Mouse (Mus musculus): ENCODE measurements at regions not wholly inside any gene's neighbourhood (a gene's known extent, or its start where the extent isn't known, plus 50 kb on each side); places are given as distances from the start of the nearest gene placed in this dataset.

- no peaks in the 10 kb centered on the region for H3K79me2 ChIP-seq (ENCODE audit: control insufficient read depth, insufficient read depth, low read length, poor library complexity)
- no peaks in the 10 kb centered on the region for H3K27me3 ChIP-seq (ENCODE audit: control insufficient read depth in 1 of 2, insufficient read depth in 2 of 2, low read length in 2 of 2)
- no peak for DNase-seq (ENCODE audit: low read depth, low spot score)
- no peak overlapping the region for H3K4me3 ChIP-seq (ENCODE audit: control insufficient read depth in 1 of 2, insufficient read depth in 1 of 2, low read depth in 2 of 2, low read length in 2 of 2)
- H3K4me1 ChIP-seq (ENCODE audit: control insufficient read depth in 1 of 2, insufficient read depth in 2 of 2, low read length in 2 of 2) = no peaks in the 10 kb centered on the region
- H3K9me3 ChIP-seq (replicated peaks; ENCODE audit: insufficient read depth, low read length) = no peaks in the 10 kb centered on the region
- H3K36me3 ChIP-seq (ENCODE audit: control insufficient read depth in 1 of 2, insufficient read depth in 2 of 2, low read length in 2 of 2) = no peaks in the 10 kb centered on the region
- H3K9ac ChIP-seq (ENCODE audit: control insufficient read depth, low read depth, low read length, poor library complexity, severe bottlenecking) = no peak overlapping the region
- TF ChIP-seq BHLHE40 (IDR thresholded peaks at IDR 0.05; ENCODE audit: borderline replicate concordance, low read depth, low read length) = no peak
- TF ChIP-seq ZNF384 (IDR thresholded peaks at IDR 0.05; ENCODE audit: low read depth, low read length) = 0 out of 2 replicates have a peak, but pooled peaks have one; percentile 14
- H3K27ac ChIP-seq (ENCODE audit: control insufficient read depth, low read depth, low read length) = no peak overlapping the region
These were observed 619.1 kb upstream of the Zeb2 start for GRCm38 (mm10) chr2:45736278-45736677.

- no peaks in the 10 kb centered on the region for H3K9me3 ChIP-seq (replicated peaks; ENCODE audit: insufficient read depth, low read length)
- no peak overlapping the region for H3K27ac ChIP-seq (ENCODE audit: control insufficient read depth, low read depth, low read length)
- no peaks in the 10 kb centered on the region for H3K27me3 ChIP-seq (ENCODE audit: control insufficient read depth in 1 of 2, insufficient read depth in 2 of 2, low read length in 2 of 2)
- H3K36me3 ChIP-seq (ENCODE audit: control insufficient read depth in 1 of 2, insufficient read depth in 2 of 2, low read length in 2 of 2) = no peaks in the 10 kb centered on the region
- no peaks in the 10 kb centered on the region for H3K79me2 ChIP-seq (ENCODE audit: control insufficient read depth, insufficient read depth, low read length, poor library complexity)
- DNase-seq (ENCODE audit: low read depth, low spot score) = no peak
- H3K4me1 ChIP-seq (ENCODE audit: control insufficient read depth in 1 of 2, insufficient read depth in 2 of 2, low read length in 2 of 2) = no peaks in the 10 kb centered on the region
- no peak for TF ChIP-seq UBTF (IDR thresholded peaks at IDR 0.05; ENCODE audit: borderline replicate concordance, insufficient read depth, low read depth, low read length)
- TF ChIP-seq ELF1 (IDR thresholded peaks at IDR 0.05; ENCODE audit: low read depth, low read length) = no peak
- TF ChIP-seq POLR2AphosphoS2 (IDR thresholded peaks at IDR 0.05; ENCODE audit: low read length) = no peak
- no peak for TF ChIP-seq TBP (IDR thresholded peaks at IDR 0.05; ENCODE audit: low read depth, low read length)
- no peak for TF ChIP-seq NRF1 (IDR thresholded peaks at IDR 0.05; ENCODE audit: insufficient read depth, low read depth, low read length, poor library complexity, severe bottlenecking)
- H3K9ac ChIP-seq (ENCODE audit: control insufficient read depth, low read depth, low read length, poor library complexity, severe bottlenecking) = no peak overlapping the region
- no peak overlapping the region for H3K4me3 ChIP-seq (ENCODE audit: control insufficient read depth in 1 of 2, insufficient read depth in 1 of 2, low read depth in 2 of 2, low read length in 2 of 2)
These were observed 596.8 kb upstream of the Zeb2 start for GRCm38 (mm10) chr2:45713997-45714396.

GRCm38 (mm10) chr2:45707026-45707425 lies 589.8 kb upstream of the Zeb2 start:
- no peaks in the 10 kb centered on the region for H3K79me2 ChIP-seq (ENCODE audit: control insufficient read depth, insufficient read depth, low read length, poor library complexity)
- no peaks in the 10 kb centered on the region for H3K9me3 ChIP-seq (replicated peaks; ENCODE audit: insufficient read depth, low read length)
- no peak for TF ChIP-seq MAZ (IDR thresholded peaks at IDR 0.05; ENCODE audit: low read depth, low read length)
- TF ChIP-seq KAT2A (conservative IDR thresholded peaks at IDR 0.05; ENCODE audit: low read depth, low read length) = no peak
- TF ChIP-seq MAX (IDR thresholded peaks at IDR 0.05; ENCODE audit: low read length) = no peak
- no peak for DNase-seq (ENCODE audit: low read depth, low spot score)
- no peaks in the 10 kb centered on the region for H3K27me3 ChIP-seq (ENCODE audit: control insufficient read depth in 1 of 2, insufficient read depth in 2 of 2, low read length in 2 of 2)
- H3K4me1 ChIP-seq (ENCODE audit: control insufficient read depth in 1 of 2, insufficient read depth in 2 of 2, low read length in 2 of 2) = no peaks in the 10 kb centered on the region
- H3K9ac ChIP-seq (ENCODE audit: control insufficient read depth, low read depth, low read length, poor library complexity, severe bottlenecking) = no peak overlapping the region
- H3K27ac ChIP-seq (ENCODE audit: control insufficient read depth, low read depth, low read length) = no peak overlapping the region
- no peak overlapping the region for H3K4me3 ChIP-seq (ENCODE audit: control insufficient read depth in 1 of 2, insufficient read depth in 1 of 2, low read depth in 2 of 2, low read length in 2 of 2)
- H3K36me3 ChIP-seq (ENCODE audit: control insufficient read depth in 1 of 2, insufficient read depth in 2 of 2, low read length in 2 of 2) = no peaks in the 10 kb centered on the region
